Mouse (Mus musculus): Measurements from ENCODE around the gene a.

Gene a

GRCm38 (mm10) chr2:155072353-155073145, 281.3 kb downstream of the a start:
- DNase-seq = no peak

DNA sequence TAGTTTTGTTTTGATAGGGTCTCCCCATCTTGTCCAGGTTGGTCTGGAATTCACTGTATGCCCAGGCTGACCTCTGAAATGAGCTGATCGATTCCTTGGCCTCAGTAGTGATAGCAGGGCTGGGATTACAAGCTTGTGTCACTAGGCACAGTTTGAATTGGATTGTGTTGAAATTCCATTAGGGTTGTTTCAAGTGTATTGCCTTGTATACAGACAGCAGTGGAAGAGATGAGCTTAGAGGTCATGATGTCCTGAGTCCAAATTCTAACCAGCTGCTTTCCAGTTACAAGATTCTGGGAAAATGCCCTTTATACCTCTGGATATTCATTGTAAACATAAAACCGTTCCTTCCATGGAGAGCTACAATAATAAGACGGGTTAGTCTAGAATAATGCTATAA, 282.1 kb downstream of the a start:
- no peak for DNase-seq

DNA sequence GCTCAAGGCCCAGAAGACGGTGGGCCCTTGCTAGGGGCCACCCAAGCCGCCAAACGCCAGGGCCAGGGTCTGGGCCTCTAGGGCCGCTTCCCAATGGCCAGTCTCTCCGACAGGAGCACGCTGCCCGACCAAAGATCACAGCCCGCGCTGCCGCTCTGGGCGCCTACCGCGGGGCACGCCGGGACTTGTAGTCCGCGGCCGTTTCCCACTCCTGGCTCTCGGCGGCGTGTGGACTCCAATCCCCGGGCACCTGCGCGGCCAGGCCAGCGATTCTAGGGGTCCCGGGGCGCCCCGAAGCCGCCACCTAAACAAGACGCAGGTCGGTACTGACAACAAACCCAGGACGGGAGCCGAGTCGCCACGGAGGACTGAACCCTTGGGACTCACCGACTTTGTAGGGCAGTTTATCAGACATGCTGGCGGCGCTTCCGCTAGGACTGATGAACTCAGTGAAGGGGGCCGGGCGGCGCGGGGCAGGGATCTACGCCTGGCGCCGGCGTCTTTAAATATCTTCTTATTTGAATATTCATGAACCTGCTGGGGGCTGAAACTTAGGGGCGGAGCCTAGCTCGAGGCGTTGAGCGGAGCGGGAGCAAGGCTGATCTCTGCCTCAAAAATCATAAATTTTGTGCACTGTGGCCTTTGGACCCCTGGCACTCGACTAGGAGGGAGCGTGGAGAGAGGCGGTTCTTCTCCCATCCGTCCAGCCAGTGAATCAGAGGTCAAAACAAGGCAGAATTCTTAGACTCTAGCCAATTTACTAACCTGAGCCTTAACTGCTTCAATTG, 283.0 kb downstream of the a start, which contains the start of gene Ahcy:
Ahcy (minus strand) TSS at position 520 of the 788 bp plus-strand sequence.
- peak; percentile 91 to 92 for DNase-seq

DNA sequence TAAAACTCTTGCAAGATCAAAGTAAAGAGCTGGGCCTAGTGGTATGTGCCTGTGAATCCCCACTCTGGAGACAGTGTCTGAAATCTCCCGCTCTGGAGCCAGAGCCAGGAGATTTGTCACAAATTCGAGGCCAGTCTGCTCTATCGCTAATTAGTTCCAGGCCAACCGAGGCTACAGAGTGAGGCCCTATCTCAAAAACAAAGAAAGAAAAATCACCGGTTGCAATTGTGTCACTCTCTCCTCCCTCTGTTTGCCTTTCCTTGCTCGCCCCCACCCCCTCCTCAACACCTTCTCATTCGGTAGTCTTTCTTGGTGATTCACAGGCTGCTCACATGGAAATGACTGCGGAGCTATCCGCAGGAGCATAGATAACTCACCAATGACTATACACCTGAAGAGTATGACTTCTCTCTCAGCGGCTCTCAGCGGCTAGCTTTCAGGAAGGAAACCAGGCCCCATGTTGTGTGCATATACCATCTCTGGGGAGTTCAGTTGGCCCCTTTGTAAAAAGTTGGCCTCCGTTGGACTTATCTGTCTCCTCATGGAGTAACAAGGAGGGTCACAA, 283.6 kb downstream of the a start:
- DNase-seq = peak; percentile 19 to 29

- DNase-seq = no peak
Observed at GRCm38 (mm10) chr2:155075649-155076048, 284.4 kb downstream of the a start.

GRCm38 (mm10) chr2:155079500-155080178, 288.4 kb downstream of the a start:
- DNase-seq = no peak

DNA sequence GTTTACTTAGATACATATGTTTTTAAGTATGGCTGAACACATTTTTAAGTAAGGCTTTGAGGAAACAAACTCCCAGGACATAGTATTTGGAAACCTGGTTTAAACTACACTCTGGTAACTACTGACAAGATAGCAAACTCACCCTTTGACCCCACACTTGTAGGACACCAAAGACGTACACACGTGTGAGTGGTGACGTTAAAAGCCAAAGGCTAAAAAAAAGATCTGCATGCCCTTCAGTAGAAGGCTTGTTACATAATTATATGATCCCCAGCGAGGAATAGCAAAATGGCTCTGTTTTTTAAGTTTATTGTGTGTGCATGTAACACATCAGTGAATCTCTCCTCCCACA, 289.0 kb downstream of the a start:
- DNase-seq = no peak

- no peak for DNase-seq
Observed at GRCm38 (mm10) chr2:155081056-155081455, 289.9 kb downstream of the a start.

DNA sequence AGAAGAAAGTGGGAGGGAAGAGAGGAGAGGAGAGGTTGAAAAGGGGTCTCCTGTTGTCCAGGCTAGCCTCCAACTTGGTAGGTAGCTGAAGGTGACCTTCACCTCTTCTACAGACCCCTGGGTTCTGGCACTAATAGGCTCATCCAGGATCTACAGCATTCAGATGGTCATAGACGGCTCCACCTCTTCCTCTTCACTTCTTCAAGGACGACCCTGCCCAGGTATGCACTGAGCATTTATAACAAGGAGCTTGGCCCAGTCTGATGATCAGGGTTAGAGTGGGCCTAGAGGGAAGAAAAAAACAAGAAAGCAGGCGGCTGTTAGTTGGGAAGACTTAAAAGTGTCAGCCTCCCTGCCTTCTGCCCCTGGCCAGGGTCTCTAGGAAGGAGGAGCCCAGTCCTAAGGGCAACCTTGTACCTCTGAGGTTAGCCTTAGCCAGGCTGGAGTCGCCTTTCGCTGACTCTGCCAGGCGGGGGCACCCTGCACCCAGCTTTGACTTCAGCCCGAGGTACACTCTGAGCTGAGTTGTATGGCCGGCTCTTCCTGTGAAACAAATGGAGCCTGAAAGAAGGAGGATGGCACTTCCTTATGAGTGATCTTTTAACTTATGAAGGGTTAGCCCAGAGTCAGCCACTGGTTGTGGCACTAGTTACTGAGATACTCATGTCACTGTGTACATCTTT, 291.1 kb downstream of the a start:
- DNase-seq = peak; percentile 81 to 84

- DNase-seq = no peak
Observed at GRCm38 (mm10) chr2:155084546-155084945, 293.3 kb downstream of the a start.

GRCm38 (mm10) chr2:155086328-155086727, 295.1 kb downstream of the a start:
- DNase-seq = no peak

DNA sequence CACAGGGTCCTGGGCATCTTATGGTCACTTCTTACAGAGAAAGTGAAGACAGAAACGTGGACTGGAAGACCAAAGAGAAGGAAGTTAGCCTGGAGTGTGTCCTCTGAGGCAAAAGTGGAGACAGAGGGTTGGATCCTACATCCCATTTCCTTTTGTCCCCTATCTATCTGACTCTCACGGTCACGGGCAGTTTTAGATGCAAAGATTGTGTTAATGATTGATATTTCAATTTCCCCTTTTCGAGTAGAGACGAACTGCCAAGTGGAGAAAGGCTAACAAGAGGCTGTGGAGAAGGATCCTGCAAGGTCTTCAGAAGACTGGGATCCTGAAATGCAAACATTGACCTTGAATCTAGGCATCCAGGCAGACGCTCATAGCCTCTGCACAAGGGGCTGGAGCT, 297.1 kb downstream of the a start:
- no peak for DNase-seq

- DNase-seq = no peak
Observed at GRCm38 (mm10) chr2:155090909-155091742, 299.9 kb downstream of the a start.

GRCm38 (mm10) chr2:155091743-155092075, 300.5 kb downstream of the a start:
- no peak for DNase-seq

DNA sequence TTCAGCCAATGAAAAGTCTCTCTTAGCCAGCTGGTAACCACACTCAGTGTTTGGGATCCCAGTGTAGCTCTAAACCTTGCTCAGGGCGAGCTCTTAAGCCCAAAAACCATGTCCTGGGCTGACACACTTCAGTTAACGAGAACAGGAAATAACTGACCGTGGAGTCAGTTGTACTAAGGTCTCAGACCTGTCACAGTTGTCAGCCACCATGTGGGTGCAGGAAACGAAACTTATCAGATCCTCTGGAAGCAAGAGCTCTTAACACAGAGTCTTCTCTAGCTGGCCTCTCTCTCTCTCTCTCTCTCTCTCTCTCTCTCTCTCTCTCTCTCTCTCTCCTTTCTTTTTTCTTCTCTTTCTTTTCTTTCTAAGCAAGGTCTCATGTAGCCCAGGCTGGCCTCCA, 302.2 kb downstream of the a start:
- peak in 1 of 2 experiments; percentile 11 for DNase-seq

GRCm38 (mm10) chr2:155098720-155099380, 307.6 kb downstream of the a start:
- no peak for DNase-seq

GRCm38 (mm10) chr2:155099421-155099820, 308.2 kb downstream of the a start:
- DNase-seq = no peak

DNA sequence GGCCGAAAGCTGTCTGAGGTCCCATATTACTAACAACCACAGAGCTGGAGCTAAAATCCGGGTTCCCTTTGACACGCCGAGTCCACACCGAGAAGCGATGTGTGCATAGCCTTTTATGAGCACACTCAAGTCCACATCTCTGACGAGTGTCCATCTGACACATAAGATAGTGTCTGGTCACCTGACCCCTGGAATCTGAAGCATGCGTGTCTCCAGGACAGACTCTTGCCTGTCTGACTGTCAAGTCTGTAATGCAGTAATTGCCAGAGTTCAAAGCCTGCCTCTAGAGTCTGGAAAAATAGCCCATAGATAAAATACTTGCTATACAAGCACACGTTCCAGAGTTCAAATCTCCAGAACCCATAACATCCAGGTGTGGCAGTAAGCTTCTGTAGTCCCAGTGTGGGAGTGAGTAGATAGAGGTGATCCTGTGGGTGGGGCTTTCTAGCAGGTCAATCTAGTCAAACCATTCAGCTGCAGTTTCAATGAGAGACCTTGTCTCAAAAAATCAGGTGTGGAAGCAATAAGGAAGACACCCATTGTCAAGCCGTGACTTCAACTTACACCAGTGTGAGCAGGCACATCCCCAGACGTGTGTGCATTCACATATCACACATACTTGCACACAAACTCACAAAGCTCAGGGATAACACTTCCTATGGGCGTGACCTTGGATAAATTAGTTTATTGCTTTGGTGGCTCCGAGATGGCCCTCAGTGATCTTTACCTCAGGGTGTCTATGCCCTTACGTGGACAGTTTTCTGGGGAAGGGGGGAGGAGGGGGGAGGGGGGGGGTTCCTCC, 309.0 kb downstream of the a start:
- DNase-seq = no peak
